Mouse (Mus musculus): ENCODE data around the gene Pex1. TPM values are rescaled to one million over a fixed set of nuclear protein-coding genes. Genes with fewer than 3 reads are reported as not detected.

The Pex1 gene
- total RNA-seq (2014; rRNA removed; ENCODE audit: low replicate concordance): 7.9 and 27.8 TPM in 2 replicates
- 8.4 and 9.4 TPM in 2 replicates for polyA plus RNA-seq (2015; fragmentation: Nextera tagmentation; extraction: Ambion mirVana)

DNA sequence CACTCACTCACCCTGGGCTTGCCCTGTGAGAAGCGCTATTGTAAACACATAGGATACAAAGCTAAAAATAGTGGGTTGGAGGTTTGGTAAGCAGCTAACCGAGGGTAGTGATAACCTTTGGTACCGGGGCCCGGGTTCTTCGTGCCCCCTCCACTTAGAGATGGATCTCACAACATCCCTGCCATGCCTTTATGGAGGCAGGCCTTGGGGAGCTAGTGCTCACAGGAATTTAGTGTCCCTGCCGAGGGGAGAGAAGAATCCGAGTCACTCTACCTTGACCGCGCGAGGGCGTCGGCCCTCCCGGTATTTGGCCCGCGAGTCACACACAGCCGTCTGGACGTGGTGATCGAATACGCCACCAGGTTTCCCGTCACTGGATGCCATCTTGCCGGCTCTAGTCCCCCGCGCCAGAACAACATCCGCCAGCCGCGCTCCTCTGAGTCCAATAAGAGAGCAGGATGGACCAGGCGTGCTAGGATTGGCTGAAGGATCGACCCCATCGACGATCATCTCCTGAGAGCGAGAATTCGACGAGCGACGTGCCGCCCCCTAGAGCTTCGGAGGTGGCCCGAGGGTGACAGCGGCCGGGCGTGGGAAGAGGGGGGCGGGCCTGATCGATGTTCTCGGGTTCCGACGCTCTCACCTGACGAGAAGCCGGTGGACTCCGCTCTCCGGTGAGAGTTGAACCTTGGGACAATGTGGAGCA is at the start of gene Pex1:
Gene Pex1, plus strand, starts transcription at position 374 of the 706 bp plus-strand sequence.
- Histone ChIP-seq H3K4me2 (ENCODE audit: low read depth, low read length) (peak within 1 kb of the TSS; percentile 74), H3K27ac (ENCODE audit: low read depth) (peak within 1 kb of the TSS; percentile 78), H3K36me3 (replicated peaks; ENCODE audit: control insufficient read depth, insufficient read depth, low read length) (peaks cover 13% of the 10 kb centered on the region), H3K27me3 (ENCODE audit: control insufficient read depth, insufficient read depth, low read length) (no peaks in the 10 kb centered on the region), H3K4me3 (ENCODE audit: low read depth, low read length) (peak within 1 kb of the TSS; percentile 83), H3K4me1 (ENCODE audit: control insufficient read depth, insufficient read depth) (peaks cover 11% of the 10 kb centered on the region), H3K9ac (replicated peaks; ENCODE audit: low read depth, low read length) (peak within 1 kb of the TSS; percentile 64), H3K9me3 (replicated peaks; ENCODE audit: control insufficient read depth, low read length) (no peaks in the 10 kb centered on the region)
- TF ChIP-seq EP300 (IDR thresholded peaks at IDR 0.05; ENCODE audit: low read depth): no peak
- TF ChIP-seq CTCF (IDR thresholded peaks at IDR 0.05; ENCODE audit: low read depth): peak; percentile 53
- WGBS: under 1% methylated on average over 50 of the region's 50 CpGs
- peak; percentile 96 for DNase-seq (ENCODE audit: low spot score)
- peak; percentile 98 for ATAC-seq (ENCODE audit: insufficient read depth, low read depth)

DNA sequence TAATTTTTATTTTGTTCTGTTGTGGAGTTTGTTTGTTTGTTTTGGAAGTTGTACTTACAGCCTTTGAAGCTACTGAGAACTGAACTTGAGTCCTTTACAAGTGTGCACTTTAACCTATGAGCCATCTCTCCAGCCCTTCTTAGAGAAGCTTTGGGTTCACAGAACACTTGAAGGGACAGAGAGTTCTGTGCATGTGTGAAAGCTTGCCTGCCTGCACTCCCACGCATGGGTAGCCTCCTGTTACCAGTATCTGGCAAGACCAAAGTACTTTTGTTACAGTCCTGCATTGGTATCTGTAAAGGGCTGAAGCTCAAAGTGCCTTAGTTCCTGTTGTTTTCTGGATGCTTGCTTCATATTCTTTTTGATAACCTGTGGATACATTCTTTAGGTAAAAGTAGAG is 49.6 kb upstream of the Pex1 start:
- H3K27ac ChIP-seq (ENCODE audit: low read depth): no peak overlapping the region
- no peak overlapping the region for H3K4me3 ChIP-seq (ENCODE audit: low read depth, low read length)
- no peak for TF ChIP-seq CTCF (IDR thresholded peaks at IDR 0.05; ENCODE audit: low read depth)
- no peak for TF ChIP-seq EP300 (IDR thresholded peaks at IDR 0.05; ENCODE audit: low read depth)
- 0 out of 2 replicates have a peak, but pooled peaks cover 4% of the 10 kb centered on the region for H3K36me3 ChIP-seq (replicated peaks; ENCODE audit: control insufficient read depth, insufficient read depth, low read length)
- peaks cover 9% of the 10 kb centered on the region for H3K4me1 ChIP-seq (ENCODE audit: control insufficient read depth, insufficient read depth)
- no peaks in the 10 kb centered on the region for H3K27me3 ChIP-seq (ENCODE audit: control insufficient read depth, insufficient read depth, low read length)
- H3K4me2 ChIP-seq (ENCODE audit: low read depth, low read length): no peak overlapping the region
- no peaks in the 10 kb centered on the region for H3K9me3 ChIP-seq (replicated peaks; ENCODE audit: control insufficient read depth, low read length)
- 70% methylated on average over 1 of the region's 1 CpGs for WGBS
- H3K9ac ChIP-seq (replicated peaks; ENCODE audit: low read depth, low read length): no peak overlapping the region
- DNase-seq (ENCODE audit: low spot score): no peak
- no peak for ATAC-seq (ENCODE audit: insufficient read depth, low read depth)

DNA sequence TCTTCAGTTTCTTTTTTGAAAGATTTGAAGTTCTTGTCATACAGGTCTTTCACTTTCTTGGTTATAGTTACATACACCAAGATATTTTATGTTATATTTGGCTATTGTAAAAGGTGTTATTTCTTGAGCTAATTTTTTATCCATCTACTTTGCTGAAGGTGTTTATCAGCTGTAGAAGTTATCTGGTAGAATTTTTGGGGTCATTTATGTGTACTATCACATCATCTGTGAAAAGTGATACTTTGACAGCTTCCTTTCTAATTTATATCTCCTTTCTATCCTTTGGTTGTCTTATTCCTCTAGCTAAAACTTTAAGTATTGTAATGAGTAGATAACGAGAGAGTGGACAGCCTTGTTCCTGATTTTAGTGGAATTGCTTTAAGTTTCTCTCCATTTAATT is 44.4 kb upstream of the Pex1 start:
- no peak for DNase-seq (ENCODE audit: low spot score)
- H3K4me3 ChIP-seq (ENCODE audit: low read depth, low read length): no peak overlapping the region
- H3K36me3 ChIP-seq (replicated peaks; ENCODE audit: control insufficient read depth, insufficient read depth, low read length): peaks cover 20% of the 10 kb centered on the region
- H3K9ac ChIP-seq (replicated peaks; ENCODE audit: low read depth, low read length): no peak overlapping the region
- no peak for ATAC-seq (ENCODE audit: insufficient read depth, low read depth)
- TF ChIP-seq CTCF (IDR thresholded peaks at IDR 0.05; ENCODE audit: low read depth) (no peak), EP300 (IDR thresholded peaks at IDR 0.05; ENCODE audit: low read depth) (no peak)
- WGBS: 90% methylated on average over 1 of the region's 1 CpGs
- no peak overlapping the region for H3K27ac ChIP-seq (ENCODE audit: low read depth)
- H3K9me3 ChIP-seq (replicated peaks; ENCODE audit: control insufficient read depth, low read length): no peaks in the 10 kb centered on the region
- H3K4me2 ChIP-seq (ENCODE audit: low read depth, low read length): no peak overlapping the region
- H3K4me1 ChIP-seq (ENCODE audit: control insufficient read depth, insufficient read depth): no peaks in the 10 kb centered on the region
- no peaks in the 10 kb centered on the region for H3K27me3 ChIP-seq (ENCODE audit: control insufficient read depth, insufficient read depth, low read length)

DNA sequence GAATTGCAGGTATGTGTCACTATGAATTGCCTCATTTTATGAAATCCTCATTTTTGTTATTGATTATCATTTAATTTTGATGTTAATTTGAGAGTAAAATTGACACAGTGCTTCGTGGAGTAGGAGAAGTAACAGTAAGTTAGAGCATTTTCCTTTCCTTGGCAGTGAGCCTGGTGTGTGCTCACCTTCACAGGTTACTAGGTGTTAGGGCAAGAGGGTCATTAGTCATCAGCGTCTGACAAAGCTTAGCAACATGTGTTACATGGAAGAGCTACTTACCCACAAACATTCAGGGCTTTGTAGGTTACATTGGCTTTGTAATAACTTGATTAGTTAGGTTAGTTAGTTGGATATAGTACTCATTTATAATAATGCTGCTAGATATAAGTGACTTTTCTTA is 41.7 kb upstream of the Pex1 start:
- 81% methylated on average over 2 of the region's 2 CpGs for WGBS

DNA sequence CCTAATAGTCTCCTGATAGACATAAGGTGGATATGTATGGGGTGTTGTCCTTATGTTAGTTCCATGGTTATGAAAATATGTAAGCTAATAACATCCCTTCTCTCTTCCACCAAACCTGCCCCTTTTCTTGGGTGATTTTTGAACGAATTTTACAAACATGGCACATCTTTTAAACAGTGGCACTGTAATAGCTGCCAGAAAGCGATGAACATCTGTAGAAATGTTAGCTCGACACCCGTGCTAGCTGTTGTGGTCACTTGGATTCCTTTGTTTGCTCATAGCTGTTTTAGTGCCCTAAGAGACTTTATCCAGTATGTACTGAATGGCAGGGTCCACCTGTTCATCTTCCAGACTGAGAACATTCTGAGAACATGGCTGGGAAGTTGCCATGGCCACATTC is 24.6 kb upstream of the Pex1 start, which contains the start of gene 1700109H08Rik:
Gene 1700109H08Rik, plus strand, starts transcription at position 301 of the 400 bp plus-strand sequence.
- Histone ChIP-seq H3K9me3 (replicated peaks; ENCODE audit: control insufficient read depth, low read length) (peaks cover 8% of the 10 kb centered on the region; the same call in 1 of the 2 replicates), H3K27ac (ENCODE audit: low read depth) (no peak within 1 kb of the TSS), H3K9ac (replicated peaks; ENCODE audit: low read depth, low read length) (no peak within 1 kb of the TSS), H3K27me3 (ENCODE audit: control insufficient read depth, insufficient read depth, low read length) (no peaks in the 10 kb centered on the region), H3K36me3 (replicated peaks; ENCODE audit: control insufficient read depth, insufficient read depth, low read length) (peaks cover 87% of the 10 kb centered on the region), H3K4me3 (ENCODE audit: low read depth, low read length) (no peak within 1 kb of the TSS), H3K4me2 (ENCODE audit: low read depth, low read length) (no peak within 1 kb of the TSS), H3K4me1 (ENCODE audit: control insufficient read depth, insufficient read depth) (no peaks in the 10 kb centered on the region)
- DNase-seq (ENCODE audit: low spot score): no peak
- ATAC-seq (ENCODE audit: insufficient read depth, low read depth): no peak
- TF ChIP-seq CTCF (IDR thresholded peaks at IDR 0.05; ENCODE audit: low read depth): no peak
- TF ChIP-seq EP300 (IDR thresholded peaks at IDR 0.05; ENCODE audit: low read depth): no peak
- WGBS: 91% methylated on average over 4 of the region's 4 CpGs

More for the DNA sequence above, 41.7 kb upstream of the Pex1 start:
- Histone ChIP-seq H3K4me2 (ENCODE audit: low read depth, low read length) (no peak overlapping the region), H3K9me3 (replicated peaks; ENCODE audit: control insufficient read depth, low read length) (no peaks in the 10 kb centered on the region), H3K27ac (ENCODE audit: low read depth) (no peak overlapping the region), H3K36me3 (replicated peaks; ENCODE audit: control insufficient read depth, insufficient read depth, low read length) (peaks cover 40% of the 10 kb centered on the region), H3K4me1 (ENCODE audit: control insufficient read depth, insufficient read depth) (no peaks in the 10 kb centered on the region), H3K9ac (replicated peaks; ENCODE audit: low read depth, low read length) (no peak overlapping the region), H3K27me3 (ENCODE audit: control insufficient read depth, insufficient read depth, low read length) (no peaks in the 10 kb centered on the region), H3K4me3 (ENCODE audit: low read depth, low read length) (no peak overlapping the region)
- TF ChIP-seq CTCF (IDR thresholded peaks at IDR 0.05; ENCODE audit: low read depth): no peak
- TF ChIP-seq EP300 (IDR thresholded peaks at IDR 0.05; ENCODE audit: low read depth): no peak
- ATAC-seq (ENCODE audit: insufficient read depth, low read depth) (no peak), DNase-seq (ENCODE audit: low spot score) (no peak)
